Mouse (Mus musculus) c-Kit-negative CD71-positive TER-119-positive erythroid progenitor cells, embryonic 14.5 days (primary cell): Measurements from ENCODE around the gene Ddx50.
A peak's percentile ranks its signal among the peaks of the same experiment; 100 is the strongest.
"Not testable (repeated sequence)": the region's sequence is repeated elsewhere in the genome, so short reads cannot be mapped to it uniquely, and the experiment has no call there.

Experiments
- DNase-seq: peaks from one replicate; pipeline ENCODE4 v3.0.0-alpha.2; 2013; ENCODE audit warnings: low read depth, low spot score

The Ddx50 gene

DNA sequence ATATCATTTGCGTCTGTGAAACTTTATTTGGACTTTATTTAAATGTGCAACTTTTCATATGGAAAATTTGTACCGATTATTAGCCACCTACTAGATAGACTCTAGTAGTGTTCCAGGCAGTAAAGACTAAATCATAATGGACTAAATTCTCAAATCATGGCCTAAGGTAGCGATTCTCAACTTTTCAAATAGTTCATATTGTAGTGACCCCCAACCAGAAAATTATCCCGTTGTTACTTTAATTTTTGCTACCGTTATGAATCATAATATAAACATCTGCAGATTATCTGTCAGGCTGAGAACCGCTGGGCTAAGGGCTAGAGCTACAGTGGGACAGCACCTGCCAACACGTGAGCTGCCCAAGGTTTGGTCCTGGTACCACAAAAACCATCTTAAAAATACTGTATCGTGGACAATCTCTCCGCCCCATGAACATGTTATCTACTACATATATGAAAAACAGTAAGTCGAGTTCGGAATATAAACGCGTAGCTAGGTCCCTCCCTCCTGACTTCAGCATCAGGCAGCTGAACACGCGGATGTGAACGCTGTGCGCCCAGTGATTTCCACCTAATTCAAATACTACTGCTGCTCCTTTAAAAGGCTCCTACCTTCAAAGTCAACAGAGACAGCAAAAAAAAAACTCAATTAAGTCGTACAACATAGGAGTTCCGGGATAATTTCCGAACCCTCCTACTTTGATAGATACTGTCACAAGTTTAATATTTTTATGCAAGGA is 49.8 kb downstream of the Ddx50 start:
- peak; percentile 24 for DNase-seq

- DNase-seq = no peak
These were observed 51.0 kb downstream of the Ddx50 start for GRCm38 (mm10) chr10:62600056-62600455.

GRCm38 (mm10) chr10:62599311-62599710 is 51.7 kb downstream of the Ddx50 start:
- DNase-seq = not testable (repeated sequence)

DNA sequence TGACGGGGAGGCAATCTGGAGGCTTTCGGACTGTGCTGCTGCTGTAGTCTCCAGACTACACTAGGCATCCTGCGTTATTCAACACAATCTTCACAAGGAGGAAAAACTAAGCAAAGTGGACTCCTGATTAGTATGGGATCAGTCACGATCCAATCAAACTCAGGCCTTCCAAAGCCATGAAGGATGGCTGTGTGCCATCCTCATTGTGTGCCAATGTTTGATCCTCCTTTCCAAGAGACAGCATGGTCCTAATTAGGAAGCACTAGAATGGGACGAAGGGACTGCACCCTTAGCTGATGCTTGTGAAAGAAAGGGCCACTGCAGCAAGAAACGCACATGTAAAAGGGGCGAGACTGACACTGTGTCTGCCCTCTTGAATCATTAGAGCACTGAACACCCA is 58.5 kb downstream of the Ddx50 start:
- no peak for DNase-seq

GRCm38 (mm10) chr10:62590200-62590599 is 60.8 kb downstream of the Ddx50 start:
- peak; percentile 69 for DNase-seq

GRCm38 (mm10) chr10:62588616-62589015 is 62.4 kb downstream of the Ddx50 start:
- no peak for DNase-seq

DNA sequence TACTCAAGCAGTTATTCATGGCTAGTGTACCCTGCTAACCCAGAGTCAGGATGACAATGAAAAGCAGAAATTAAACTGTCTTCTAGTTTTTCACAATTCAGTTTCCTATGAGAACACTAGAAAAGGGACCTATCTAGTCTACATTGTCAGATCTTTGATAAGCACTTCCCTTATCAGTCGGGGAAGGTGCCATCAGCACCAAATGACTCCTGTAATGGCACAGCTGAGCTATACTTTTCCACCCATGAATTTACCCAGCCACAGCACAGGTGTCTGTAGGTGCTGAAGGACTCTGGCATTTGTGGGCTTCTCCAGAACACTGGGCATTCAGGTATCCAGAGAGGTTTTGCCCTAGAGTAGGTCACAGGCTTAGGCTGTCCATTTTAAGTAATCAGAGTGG is 67.8 kb downstream of the Ddx50 start:
- no peak for DNase-seq

DNA sequence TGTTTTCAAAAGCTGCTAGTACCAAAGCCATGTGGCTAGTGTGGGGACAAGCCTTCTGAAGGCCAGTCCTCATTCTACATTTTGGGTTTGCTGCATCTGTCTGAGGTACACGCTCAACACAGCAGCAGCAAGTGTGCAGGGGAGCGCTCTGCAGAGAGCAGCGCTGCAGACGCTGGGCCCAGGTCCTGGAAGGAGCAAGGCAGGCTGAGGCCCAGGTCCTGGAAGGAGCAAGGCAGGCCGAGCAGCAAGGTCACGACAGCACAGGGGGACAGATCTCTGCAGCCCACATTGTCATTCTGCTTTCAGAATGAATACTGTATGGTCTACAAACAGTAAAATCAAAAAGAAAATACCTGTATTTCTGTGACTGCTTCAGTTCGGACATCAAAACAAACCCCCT is 68.3 kb downstream of the Ddx50 start:
- DNase-seq = no peak

DNA sequence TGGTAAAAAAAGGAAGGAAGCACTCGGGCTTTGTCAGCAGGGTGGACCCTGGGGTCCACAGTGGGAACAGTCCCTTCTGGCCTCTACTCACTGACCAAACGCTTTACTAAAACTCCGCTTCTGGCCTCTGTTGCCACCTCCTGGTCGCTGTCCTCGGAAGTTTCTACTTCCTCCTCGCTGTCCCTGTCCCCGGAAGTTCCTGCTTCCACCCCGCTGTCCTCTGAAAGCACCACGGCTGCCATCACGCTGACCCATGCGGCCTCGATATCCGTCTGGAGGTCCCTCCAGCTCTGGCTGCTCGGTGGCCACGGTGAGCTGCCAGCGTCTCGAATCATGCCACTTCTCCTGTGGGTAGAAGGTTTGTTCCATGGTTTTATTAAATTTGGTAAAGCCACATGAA is 68.8 kb downstream of the Ddx50 start:
- no peak for DNase-seq

DNA sequence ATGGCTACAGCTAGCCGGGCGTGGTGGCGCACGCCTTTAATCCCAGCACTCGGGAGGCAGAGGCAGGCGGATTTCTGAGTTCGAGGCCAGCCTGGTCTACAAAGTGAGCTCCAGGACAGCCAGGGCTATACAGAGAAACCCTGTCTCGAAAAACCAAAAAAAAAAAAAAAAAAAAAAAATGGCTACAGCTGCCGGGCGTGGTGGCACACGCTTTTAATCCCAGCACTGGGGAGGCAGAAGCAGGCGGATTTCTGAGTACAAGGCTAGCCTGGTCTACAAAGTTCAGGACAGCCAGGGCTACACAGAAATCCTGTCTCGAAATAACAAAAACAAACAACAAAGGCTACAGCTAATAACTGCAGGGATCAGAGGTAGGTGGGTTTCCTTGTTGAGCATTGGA is 71.9 kb downstream of the Ddx50 start:
- DNase-seq = not testable (repeated sequence)

- peak; percentile 97 for DNase-seq
These were observed 72.5 kb downstream of the Ddx50 start, which contains the start of gene Kif1bp for GRCm38 (mm10) chr10:62578338-62579100. Gene Kif1bp, minus strand, starts transcription at chr10:62578457.

- DNase-seq = peak; percentile 5
These were observed 73.2 kb downstream of the Ddx50 start for GRCm38 (mm10) chr10:62577673-62578337.

GRCm38 (mm10) chr10:62575001-62575400 is 76.0 kb downstream of the Ddx50 start:
- no peak for DNase-seq

GRCm38 (mm10) chr10:62570126-62570871 is 80.7 kb downstream of the Ddx50 start:
- no peak for DNase-seq

- no peak for DNase-seq
These were observed 82.2 kb downstream of the Ddx50 start for GRCm38 (mm10) chr10:62568861-62569260.
